Mouse (Mus musculus): ENCODE measurements around the gene Gm49336. TPM values are rescaled to one million over a fixed set of nuclear protein-coding genes. Genes with fewer than 3 reads are reported as not detected.

Gm49336 gene
- total RNA-seq, 2 experiments from 2014 or later = 50.0 to 50.6 TPM

Small RNAs within 50 kb of the gene (microRNA-seq; reads per million reads assigned to microRNA genes)
- gene Mir719 = 0 reads per million in 2 experiments

Other genes with a start within 250 kb of the Gm49336 start
- 1 to 10 TPM; 5.6 to 8.1 TPM for gene Atp8a2, start 54.3 kb downstream of the Gm49336 start, total RNA-seq (2021)
- not detected for gene Nupl1, start 76 bp downstream of the Gm49336 start, total RNA-seq (2021)
- gene Mtmr6, start 13.7 kb upstream of the Gm49336 start, total RNA-seq (2021) = 10 to 100 TPM; 27.3 TPM
- under 1 TPM; 0.07 to 0.10 TPM for gene Amer2, start 121.8 kb upstream of the Gm49336 start, total RNA-seq (2021)

Data from heart, postnatal 4 days (tissue).